Mouse (Mus musculus) stomach, embryonic 15.5 days (tissue): ENCODE measurements around the gene Tbc1d22a. TPM values are rescaled to one million over a fixed set of nuclear protein-coding genes. Genes with fewer than 3 reads are reported as not detected.

Experiments
- ATAC-seq: fragments of 200-750 bp; cut with Nextera tagmentation; 2 replicates; pipeline ENCODE4 v1.8.0; 2017; ENCODE audit warnings: low read depth, moderate number of reproducible peaks, moderate TSS enrichment; ENCODE audit not compliant: insufficient read depth, low FRiP score
- H3K27ac ChIP-seq: fragments of 300-500 bp; sonication (generic); 2 replicates; pipeline ENCODE4 v1.5.1; 2015; ENCODE audit warnings: mild to moderate bottlenecking, inconsistent platforms
- H3K27me3 ChIP-seq: fragments of 300-500 bp; sonication (generic); replicated peaks from 2 replicates; pipeline ENCODE4 v1.6.1; 2015; ENCODE audit warnings: inconsistent platforms
- H3K36me3 ChIP-seq: fragments of 300-500 bp; sonication (generic); 2 replicates; pipeline ENCODE4 v1.6.1; 2015; ENCODE audit warnings: inconsistent platforms
- H3K4me1 ChIP-seq: fragments of 300-500 bp; sonication (generic); 2 replicates; pipeline ENCODE4 v1.6.1; 2015; ENCODE audit warnings: inconsistent platforms
- H3K4me2 ChIP-seq: fragments of 300-500 bp; sonication (generic); 2 replicates; pipeline ENCODE4 v1.6.1; 2015; ENCODE audit warnings: mild to moderate bottlenecking, inconsistent platforms
- H3K4me3 ChIP-seq: fragments of 300-500 bp; sonication (generic); replicated peaks from 2 replicates; pipeline ENCODE4 v1.5.1; 2015; ENCODE audit warnings: inconsistent platforms
- H3K9ac ChIP-seq: fragments of 300-500 bp; sonication (generic); 2 replicates; pipeline ENCODE4 v1.6.1; 2015; ENCODE audit warnings: inconsistent platforms
- H3K9me3 ChIP-seq: fragments of 300-500 bp; sonication (generic); 2 replicates; pipeline ENCODE4 v1.6.1; 2016; ENCODE audit warnings: inconsistent platforms
- WGBS: fragments of 180-500 bp; shearing (Covaris S2); methylation state at CpG from one replicate; pipeline ENCODE4 v1.1.7; 2015; 5-methylcytosine and 5-hydroxymethylcytosine counted together
- polyA plus RNA-seq: library from polyadenylated mRNA; unstranded; fragments of >200 nt; fragmentation: Nextera tagmentation; extraction: Ambion mirVana; gene quantifications from 2 replicates; pipeline ENCODE4 v1.2.1, GENCODE M21; 2015

The Tbc1d22a gene
- polyA plus RNA-seq, 1 experiment from 2014 or later: 10.4 TPM

- H3K9ac ChIP-seq: no peak overlapping the region
- no peaks in the 10 kb centered on the region for H3K27me3 ChIP-seq
- H3K36me3 ChIP-seq: no peaks in the 10 kb centered on the region
- H3K4me2 ChIP-seq: no peak overlapping the region
- no peak overlapping the region for H3K4me3 ChIP-seq
- no peaks in the 10 kb centered on the region for H3K4me1 ChIP-seq
- WGBS: 87% methylated on average over 5 of the region's 5 CpGs
- no peak overlapping the region for H3K27ac ChIP-seq
- H3K9me3 ChIP-seq: no peaks in the 10 kb centered on the region
- no peak for ATAC-seq
Measured at GRCm38 (mm10) chr15:86428496-86428895, 214.2 kb downstream of the Tbc1d22a start.

GRCm38 (mm10) chr15:86429766-86430335, 215.6 kb downstream of the Tbc1d22a start:
- Histone ChIP-seq H3K27me3 (no peaks in the 10 kb centered on the region), H3K27ac (no peak overlapping the region), H3K9ac (no peak overlapping the region), H3K4me3 (no peak overlapping the region), H3K4me1 (no peaks in the 10 kb centered on the region), H3K9me3 (no peaks in the 10 kb centered on the region), H3K4me2 (no peak overlapping the region), H3K36me3 (no peaks in the 10 kb centered on the region)
- no peak for ATAC-seq
- WGBS: 81% methylated on average over 8 of the region's 8 CpGs

- 86% methylated on average over 11 of the region's 11 CpGs for WGBS
- ATAC-seq: no peak
- Histone ChIP-seq H3K4me2 (no peak overlapping the region), H3K27ac (no peak overlapping the region), H3K9me3 (no peaks in the 10 kb centered on the region), H3K9ac (no peak overlapping the region), H3K4me3 (no peak overlapping the region), H3K36me3 (no peaks in the 10 kb centered on the region), H3K27me3 (no peaks in the 10 kb centered on the region), H3K4me1 (no peaks in the 10 kb centered on the region)
Measured at GRCm38 (mm10) chr15:86431539-86432080, 217.4 kb downstream of the Tbc1d22a start.

- Histone ChIP-seq H3K4me2 (no peak overlapping the region), H3K4me1 (no peaks in the 10 kb centered on the region), H3K9ac (no peak overlapping the region), H3K27me3 (no peaks in the 10 kb centered on the region), H3K9me3 (no peaks in the 10 kb centered on the region), H3K4me3 (no peak overlapping the region), H3K36me3 (no peaks in the 10 kb centered on the region), H3K27ac (no peak overlapping the region)
- no peak for ATAC-seq
Measured at GRCm38 (mm10) chr15:86432791-86433190, 218.5 kb downstream of the Tbc1d22a start.

- 90% methylated on average over 8 of the region's 8 CpGs for WGBS
Measured at GRCm38 (mm10) chr15:86433378-86433777, 219.1 kb downstream of the Tbc1d22a start.

GRCm38 (mm10) chr15:86434241-86434640, 220.0 kb downstream of the Tbc1d22a start:
- ATAC-seq: no peak
- Histone ChIP-seq H3K27ac (no peak overlapping the region), H3K4me2 (no peak overlapping the region), H3K36me3 (no peaks in the 10 kb centered on the region), H3K9me3 (no peaks in the 10 kb centered on the region), H3K9ac (no peak overlapping the region), H3K4me3 (no peak overlapping the region), H3K27me3 (no peaks in the 10 kb centered on the region), H3K4me1 (no peaks in the 10 kb centered on the region)
- WGBS: 92% methylated on average over 3 of the region's 3 CpGs

More at GRCm38 (mm10) chr15:86433378-86433777, 219.1 kb downstream of the Tbc1d22a start:
- no peaks in the 10 kb centered on the region for H3K27me3 ChIP-seq
- no peak for ATAC-seq
- no peaks in the 10 kb centered on the region for H3K9me3 ChIP-seq
- H3K9ac ChIP-seq: no peak overlapping the region
- H3K4me2 ChIP-seq: no peak overlapping the region
- H3K4me1 ChIP-seq: no peaks in the 10 kb centered on the region
- no peaks in the 10 kb centered on the region for H3K36me3 ChIP-seq
- no peak overlapping the region for H3K27ac ChIP-seq
- no peak overlapping the region for H3K4me3 ChIP-seq

- no peaks in the 10 kb centered on the region for H3K27me3 ChIP-seq
- no peak overlapping the region for H3K9ac ChIP-seq
- H3K27ac ChIP-seq: no peak overlapping the region
- WGBS: 89% methylated on average over 2 of the region's 2 CpGs
- H3K4me1 ChIP-seq: no peaks in the 10 kb centered on the region
- no peaks in the 10 kb centered on the region for H3K36me3 ChIP-seq
- H3K4me2 ChIP-seq: no peak overlapping the region
- ATAC-seq: no peak
- no peaks in the 10 kb centered on the region for H3K9me3 ChIP-seq
- H3K4me3 ChIP-seq: no peak overlapping the region
Measured at GRCm38 (mm10) chr15:86437346-86437745, 223.1 kb downstream of the Tbc1d22a start.

GRCm38 (mm10) chr15:86439015-86439796, 224.9 kb downstream of the Tbc1d22a start:
- H3K4me2 ChIP-seq: no peak overlapping the region
- ATAC-seq: no peak
- H3K27me3 ChIP-seq: no peaks in the 10 kb centered on the region
- no peaks in the 10 kb centered on the region for H3K4me1 ChIP-seq
- H3K9ac ChIP-seq: no peak overlapping the region
- H3K27ac ChIP-seq: no peak overlapping the region
- H3K36me3 ChIP-seq: no peaks in the 10 kb centered on the region
- H3K9me3 ChIP-seq: no peaks in the 10 kb centered on the region
- WGBS: 73% methylated on average over 15 of the region's 15 CpGs
- H3K4me3 ChIP-seq: no peak overlapping the region

- no peak overlapping the region for H3K9ac ChIP-seq
- no peak overlapping the region for H3K27ac ChIP-seq
- H3K27me3 ChIP-seq: no peaks in the 10 kb centered on the region
- no peak overlapping the region for H3K4me3 ChIP-seq
- 69% methylated on average over 2 of the region's 2 CpGs for whole genome bisulfite sequencing
- no peaks in the 10 kb centered on the region for H3K4me1 ChIP-seq
- no peaks in the 10 kb centered on the region for H3K36me3 ChIP-seq
- no peaks in the 10 kb centered on the region for H3K9me3 ChIP-seq
- ATAC-seq: no peak
- H3K4me2 ChIP-seq: no peak overlapping the region
Measured at GRCm38 (mm10) chr15:86444271-86444670, 230.0 kb downstream of the Tbc1d22a start.

GRCm38 (mm10) chr15:86446064-86446463, 231.8 kb downstream of the Tbc1d22a start:
- Histone ChIP-seq H3K9ac (no peak overlapping the region), H3K9me3 (no peaks in the 10 kb centered on the region), H3K27me3 (no peaks in the 10 kb centered on the region), H3K27ac (no peak overlapping the region), H3K36me3 (no peaks in the 10 kb centered on the region), H3K4me1 (no peaks in the 10 kb centered on the region), H3K4me2 (no peak overlapping the region), H3K4me3 (no peak overlapping the region)
- no peak for ATAC-seq

GRCm38 (mm10) chr15:86447251-86447650, 233.0 kb downstream of the Tbc1d22a start:
- Histone ChIP-seq H3K27me3 (no peaks in the 10 kb centered on the region), H3K4me1 (no peaks in the 10 kb centered on the region), H3K4me3 (no peak overlapping the region), H3K9ac (no peak overlapping the region), H3K36me3 (no peaks in the 10 kb centered on the region), H3K4me2 (no peak overlapping the region), H3K9me3 (no peaks in the 10 kb centered on the region), H3K27ac (no peak overlapping the region)
- 92% methylated on average over 7 of the region's 7 CpGs for WGBS
- ATAC-seq: no peak

GRCm38 (mm10) chr15:86449236-86449635, 235.0 kb downstream of the Tbc1d22a start:
- WGBS: 86% methylated on average over 5 of the region's 5 CpGs
- Histone ChIP-seq H3K4me3 (no peak overlapping the region), H3K4me1 (no peaks in the 10 kb centered on the region), H3K4me2 (no peak overlapping the region), H3K27ac (no peak overlapping the region), H3K27me3 (no peaks in the 10 kb centered on the region), H3K36me3 (no peaks in the 10 kb centered on the region), H3K9ac (no peak overlapping the region), H3K9me3 (no peaks in the 10 kb centered on the region)
- ATAC-seq: no peak
